Mouse (Mus musculus) olfactory bulb, adult 2 months (tissue): ENCODE results near the gene Nacad.

Source experiments
- CTCF ChIP-seq: fragments of 200-500 bp; IDR thresholded peaks from 2 replicates; pipeline ENCODE4 v1.5.1; 2012; ENCODE audit warnings: low read depth, mild to moderate bottlenecking, low read length, moderate library complexity; ENCODE audit not compliant: insufficient read depth
- POLR2A ChIP-seq: fragments of 200-500 bp; IDR thresholded peaks from 2 replicates; pipeline ENCODE4 v1.6.1; 2012; ENCODE audit warnings: mild to moderate bottlenecking, low read depth, low read length, moderate library complexity; ENCODE audit not compliant: insufficient read depth

DNA sequence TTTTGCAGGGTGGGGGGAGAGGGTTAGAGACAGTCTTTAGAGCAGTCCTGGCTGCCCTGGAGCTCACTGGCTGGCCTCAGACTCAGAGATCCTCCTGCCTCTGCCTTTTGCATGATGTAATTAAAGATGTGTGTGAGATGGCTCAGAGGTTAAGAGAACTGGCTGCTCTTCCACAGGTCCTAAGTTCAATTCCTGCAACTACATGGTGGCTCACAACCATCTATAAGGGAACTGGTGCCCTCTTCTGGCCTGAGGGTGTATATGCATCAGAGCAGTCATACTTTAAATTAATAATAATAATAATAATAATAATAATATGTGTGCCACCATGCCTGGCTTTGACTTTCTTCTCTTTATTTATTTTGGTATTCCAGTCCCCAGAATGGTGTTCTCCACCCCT lies 23.8 kb upstream of the Nacad start:
- no peak for TF ChIP-seq POLR2A
- TF ChIP-seq CTCF: no peak
